Mouse (Mus musculus): ENCODE data around the gene Wdr5.

The Wdr5 gene

GRCm38 (mm10) chr2:27514639-27515328 lies at the start of gene Wdr5:
TSS of gene Wdr5 (plus strand) at chr2:27515157.
- peak; percentile 83 for DNase-seq (ENCODE audit: low read depth, low spot score)

GRCm38 (mm10) chr2:27469292-27469990 lies 45.5 kb upstream of the Wdr5 start:
- DNase-seq (ENCODE audit: low read depth, low spot score): no peak

GRCm38 (mm10) chr2:27469991-27470355 lies 45.0 kb upstream of the Wdr5 start:
- no peak for DNase-seq (ENCODE audit: low read depth, low spot score)

DNA sequence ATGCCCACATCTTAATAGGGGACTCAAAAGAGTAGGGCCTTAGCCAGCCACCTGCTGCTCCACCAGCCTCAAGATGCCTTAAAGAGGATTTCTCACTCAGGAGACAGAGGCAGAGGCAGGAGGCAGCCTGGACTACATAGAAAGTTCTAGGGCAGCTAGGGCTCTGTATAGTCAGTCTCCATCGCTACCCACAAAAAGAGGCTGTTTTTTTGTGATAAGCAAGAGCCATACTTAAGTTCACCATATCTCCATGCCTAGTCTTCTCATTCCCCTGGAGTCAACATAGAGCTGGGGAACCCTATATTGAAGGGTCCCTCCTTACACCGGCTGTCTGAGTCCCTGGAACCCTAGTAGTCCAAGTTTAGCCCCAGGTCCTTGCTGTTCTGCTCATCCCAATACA lies 44.4 kb upstream of the Wdr5 start:
- DNase-seq (ENCODE audit: low read depth, low spot score): no peak

- no peak for DNase-seq (ENCODE audit: low read depth, low spot score)
Measured at GRCm38 (mm10) chr2:27471170-27471584, 43.8 kb upstream of the Wdr5 start.

DNA sequence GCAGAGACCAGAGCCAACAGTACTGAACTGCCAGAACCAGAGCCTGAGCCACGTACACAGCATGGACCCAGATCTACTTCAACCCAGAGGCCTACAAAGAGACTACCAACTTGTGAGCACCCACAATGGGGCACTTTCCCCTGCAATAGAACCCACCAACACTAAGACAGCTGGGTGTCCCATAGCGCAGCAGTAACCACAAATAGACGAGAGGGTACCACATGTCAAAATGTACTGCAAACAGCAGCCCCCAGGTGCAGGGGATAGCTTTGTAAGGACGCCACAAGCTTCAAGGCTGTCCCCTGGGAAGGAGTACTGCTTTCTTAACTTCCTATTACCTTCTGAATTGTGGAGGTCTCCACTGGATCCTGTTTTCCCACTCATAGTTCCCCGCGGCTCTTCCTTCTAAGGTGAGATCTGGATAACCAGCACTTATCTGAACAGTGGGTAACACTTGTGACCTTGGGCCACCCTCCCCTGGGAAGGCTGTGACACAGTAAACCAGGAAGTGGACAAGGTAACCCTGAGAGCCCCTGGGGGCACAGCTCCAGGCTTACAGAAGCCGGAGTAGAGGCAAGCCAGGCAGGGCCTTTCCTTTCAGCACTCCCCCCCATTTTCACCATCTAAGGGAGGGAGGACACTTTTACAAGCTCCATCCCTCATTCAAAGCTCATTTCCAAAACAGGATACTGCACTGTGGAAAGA lies 41.7 kb upstream of the Wdr5 start:
- DNase-seq (ENCODE audit: low read depth, low spot score): no peak

- no peak for DNase-seq (ENCODE audit: low read depth, low spot score)
Measured at GRCm38 (mm10) chr2:27473911-27474310, 41.0 kb upstream of the Wdr5 start.

DNA sequence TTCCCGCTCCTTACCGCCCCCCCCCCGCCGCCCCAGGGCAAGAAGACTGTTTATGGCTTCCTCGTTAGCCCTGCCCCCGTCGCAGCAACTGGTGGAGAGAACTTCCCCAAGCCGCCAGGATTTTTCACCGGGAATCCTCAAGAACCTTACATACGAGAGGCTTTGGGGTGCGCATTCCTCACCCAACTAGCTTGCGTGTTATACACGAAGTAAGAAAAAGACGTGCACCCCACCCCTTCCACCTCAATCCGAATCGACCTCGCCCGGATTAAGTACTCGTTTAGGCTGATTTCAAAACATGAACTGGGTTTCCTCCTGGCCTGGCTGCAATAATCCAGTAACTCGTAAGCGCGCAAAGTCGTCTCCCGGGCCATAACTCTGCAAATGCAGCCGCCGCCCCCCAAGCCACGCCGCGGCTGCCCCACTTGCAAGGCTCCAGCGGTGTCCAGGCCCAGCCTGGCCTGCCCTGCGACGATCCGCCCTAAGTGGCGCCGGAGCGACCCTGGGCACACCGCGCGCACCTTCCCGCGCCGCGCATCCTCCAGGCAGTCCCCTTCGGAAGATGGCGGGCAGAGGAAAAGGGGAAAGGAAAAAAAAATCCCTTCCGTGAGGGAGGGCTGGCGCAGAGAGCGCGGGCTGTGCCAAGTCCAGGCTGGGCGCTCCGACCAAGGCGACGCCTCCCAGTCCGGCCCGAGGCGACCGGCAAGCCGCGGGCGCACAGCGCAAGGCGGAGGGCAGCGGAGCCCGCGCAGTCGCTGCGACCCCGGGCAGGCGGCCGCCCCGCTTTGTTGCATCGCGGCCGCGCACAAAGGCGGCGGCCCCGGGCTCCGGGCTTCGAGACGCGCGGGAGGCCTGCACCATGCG lies 40.1 kb upstream of the Wdr5 start:
- DNase-seq (ENCODE audit: low read depth, low spot score): peak; percentile 16

GRCm38 (mm10) chr2:27475495-27476302 lies 39.3 kb upstream of the Wdr5 start:
- peak; percentile 90 for DNase-seq (ENCODE audit: low read depth, low spot score)

GRCm38 (mm10) chr2:27476303-27477192 lies 38.4 kb upstream of the Wdr5 start:
- peak; percentile 14 for DNase-seq (ENCODE audit: low read depth, low spot score)

DNA sequence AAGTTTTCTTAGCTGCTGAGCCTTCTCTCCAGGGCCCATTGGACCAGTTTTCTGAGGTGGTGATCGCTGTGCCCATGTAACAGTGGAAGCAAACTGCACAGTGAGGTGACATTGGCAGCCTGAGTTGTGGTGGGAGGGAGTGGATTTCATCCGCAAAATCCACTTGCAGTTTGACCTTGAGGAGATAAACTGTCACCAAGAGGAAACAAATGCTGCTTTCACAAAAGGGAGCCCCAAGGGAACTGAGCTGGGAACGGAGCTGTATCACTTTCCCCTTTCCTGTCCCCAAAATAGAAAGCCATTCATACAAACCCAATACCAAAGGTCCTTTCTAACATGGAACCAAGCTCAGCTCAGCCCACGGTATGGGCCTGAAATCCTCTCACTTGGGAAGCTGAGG lies 35.1 kb upstream of the Wdr5 start:
- DNase-seq (ENCODE audit: low read depth, low spot score): no peak

- DNase-seq (ENCODE audit: low read depth, low spot score): no peak
Measured at GRCm38 (mm10) chr2:27480367-27480766, 34.6 kb upstream of the Wdr5 start.

DNA sequence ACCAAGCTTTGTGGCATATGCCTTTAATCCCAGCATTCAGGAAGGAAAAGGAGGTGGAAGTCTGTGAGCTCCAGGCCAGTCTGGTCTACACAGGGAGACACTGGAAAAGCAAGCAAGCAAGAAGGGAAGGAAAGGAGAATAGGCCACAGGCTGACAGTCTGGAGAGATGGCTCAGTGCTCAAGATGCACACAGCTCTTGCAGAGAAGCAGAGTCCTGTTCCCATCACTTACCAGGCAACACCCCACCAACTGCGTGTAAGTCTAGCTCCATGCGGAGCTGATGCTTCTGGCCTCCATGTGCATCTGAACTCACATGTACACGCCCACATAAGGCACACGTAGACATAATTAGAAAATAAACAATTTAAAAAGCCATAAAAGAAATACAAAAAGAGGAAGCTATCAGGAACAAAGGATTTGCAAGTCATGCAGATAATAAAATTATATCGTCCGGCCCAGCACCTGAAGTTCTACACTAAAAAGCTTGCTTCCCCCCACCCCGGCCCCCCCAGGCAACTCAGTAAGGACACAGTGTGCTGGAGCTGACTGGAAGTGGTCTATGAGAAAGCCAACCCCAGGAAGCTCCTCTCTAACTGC lies 32.6 kb upstream of the Wdr5 start:
- DNase-seq (ENCODE audit: low read depth, low spot score): no peak

- DNase-seq (ENCODE audit: low read depth, low spot score): no peak
Measured at GRCm38 (mm10) chr2:27486725-27487124, 28.2 kb upstream of the Wdr5 start.

- no peak for DNase-seq (ENCODE audit: low read depth, low spot score)
Measured at GRCm38 (mm10) chr2:27487336-27488049, 27.5 kb upstream of the Wdr5 start.

- no peak for DNase-seq (ENCODE audit: low read depth, low spot score)
Measured at GRCm38 (mm10) chr2:27488362-27488761, 26.6 kb upstream of the Wdr5 start.

DNA sequence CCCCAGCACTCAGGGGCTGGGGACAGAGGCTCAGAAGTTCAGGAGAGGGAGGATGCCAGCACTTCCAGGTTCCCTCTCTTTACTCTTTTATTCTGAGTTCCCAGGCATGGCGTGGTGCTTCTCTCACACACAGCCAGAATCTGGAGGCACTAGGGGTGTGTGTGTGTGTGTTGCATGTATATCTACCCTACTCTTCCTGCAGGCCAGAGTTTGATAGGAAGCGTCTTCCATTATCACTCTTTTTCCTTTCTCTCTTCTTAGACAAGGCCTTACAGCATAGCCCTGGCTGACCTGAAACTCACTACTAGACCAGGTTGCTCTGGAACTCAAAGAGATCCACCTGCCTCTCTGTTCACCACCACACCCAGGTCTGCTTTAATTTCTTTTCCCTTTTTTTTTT lies 24.0 kb upstream of the Wdr5 start:
- no peak for DNase-seq (ENCODE audit: low read depth, low spot score)

DNA sequence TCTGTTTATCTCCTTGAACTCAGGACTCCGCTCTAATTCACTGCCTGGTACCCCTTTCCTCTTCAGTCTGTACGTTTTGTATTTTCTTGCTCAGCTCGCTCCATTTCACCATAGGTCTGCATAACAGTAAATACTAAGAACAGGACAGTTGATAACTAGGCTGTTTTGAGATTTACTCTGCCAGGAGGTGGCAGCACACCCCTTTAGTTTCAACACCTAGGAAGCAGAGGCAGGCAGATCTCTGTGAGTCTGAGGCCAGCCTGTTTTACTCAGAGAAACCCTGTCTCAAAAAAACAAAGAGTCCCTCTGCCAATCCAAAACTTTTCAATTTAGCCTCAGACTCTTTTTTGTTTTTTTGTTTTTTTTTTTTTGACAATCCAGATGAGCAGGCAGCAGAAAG lies 21.0 kb upstream of the Wdr5 start:
- DNase-seq (ENCODE audit: low read depth, low spot score): no peak

Measured in brain, embryonic 18.5 days (tissue).